Mouse (Mus musculus) ES-E14 (cell line): ENCODE measurements around the gene Slc30a1.

Source experiments
- CHD2 ChIP-seq: IDR thresholded peaks from 2 replicates; pipeline ENCODE4 v1.6.1; 2014; ENCODE audit warnings: mild to moderate bottlenecking, low read depth, low read length, inconsistent platforms
- HCFC1 ChIP-seq: IDR thresholded peaks from 2 replicates; pipeline ENCODE4 v1.6.1; 2012; ENCODE audit warnings: low read length, inconsistent platforms, borderline replicate concordance; ENCODE audit not compliant: insufficient read depth
- MAFK ChIP-seq: IDR thresholded peaks from 2 replicates; pipeline ENCODE4 v1.6.1; 2014; ENCODE audit warnings: mild to moderate bottlenecking, low read depth, low read length, inconsistent platforms; ENCODE audit not compliant: insufficient read depth
- ZC3H11A ChIP-seq: IDR thresholded peaks from 2 replicates; pipeline ENCODE4 v1.6.1; 2012; ENCODE audit warnings: low read depth, mild to moderate bottlenecking, inconsistent platforms, low read length, borderline replicate concordance
- ZNF384 ChIP-seq: IDR thresholded peaks from 2 replicates; pipeline ENCODE4 v1.6.1; 2012; ENCODE audit warnings: low read depth, low read length, inconsistent platforms

DNA sequence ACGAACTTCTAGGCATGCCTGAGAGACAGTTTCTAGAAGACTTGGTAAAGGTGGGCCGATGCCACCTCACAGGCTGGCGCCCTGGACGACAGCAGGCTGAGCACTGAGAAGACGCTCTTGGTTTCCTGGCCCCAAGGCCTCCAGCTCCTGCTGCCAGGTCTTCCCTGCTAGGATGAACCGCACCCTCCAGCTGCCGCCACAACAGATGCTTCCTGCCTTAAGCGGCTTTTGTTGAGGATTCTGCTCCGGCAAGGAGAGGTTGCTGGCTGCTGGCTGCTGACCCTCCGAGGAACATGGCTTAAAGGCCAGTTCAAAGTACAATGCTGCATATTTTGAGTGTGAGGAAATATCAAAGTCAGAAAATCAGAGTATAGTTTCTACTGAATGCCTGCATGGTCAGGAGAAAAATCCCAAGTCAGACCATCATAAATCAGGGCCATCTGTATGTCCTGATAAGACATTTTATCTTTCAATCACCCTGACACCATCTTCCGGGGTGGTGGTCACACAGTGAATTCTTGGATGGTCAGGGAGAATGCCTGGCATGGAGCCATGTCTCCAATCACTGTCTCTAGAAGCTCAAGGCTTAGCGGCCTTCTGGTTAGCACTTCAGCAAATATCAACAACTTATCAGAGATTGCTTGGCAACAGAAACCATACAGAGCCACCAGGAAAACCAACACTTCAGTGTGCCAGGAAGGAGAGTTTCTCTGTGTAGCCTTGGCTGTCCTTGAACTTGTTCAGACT lies 9.6 kb upstream of the Slc30a1 start:
- TF ChIP-seq CHD2, result no peak
- no peak for TF ChIP-seq HCFC1
- TF ChIP-seq MAFK, result no peak
- no peak for TF ChIP-seq ZC3H11A
- no peak for TF ChIP-seq ZNF384
